Mouse (Mus musculus) CH12.LX (cell line): Measurements from ENCODE around the gene Armc8. TPM values are rescaled to one million over a fixed set of nuclear protein-coding genes. Genes with fewer than 3 reads are reported as not detected.

ENCODE experiments used
- DNase-seq: peaks from one replicate; pipeline ENCODE4 v3.0.0-alpha.2; 2013; ENCODE audit errors: extremely low read depth
- H3K27ac ChIP-seq: 2 replicates; pipeline ENCODE4 v1.5.1; 2012; ENCODE audit warnings: low read depth, mild to moderate bottlenecking, control low read depth, moderate library complexity; ENCODE audit not compliant: insufficient read depth
- H3K27me3 ChIP-seq: replicated peaks from 2 replicates; pipeline ENCODE3; 2012; ENCODE audit warnings: inconsistent platforms
- H3K36me3 ChIP-seq, 2 experiments: replicated peaks in 1 of 2; 2 replicates each; pipeline versions ENCODE3 to v1.6.1; 2012; ENCODE audit warnings: inconsistent platforms in 1 of 2, low read length in 1 of 2, mild to moderate bottlenecking in 1 of 2, mixed read lengths in 1 of 2, moderate library complexity in 1 of 2; ENCODE audit not compliant: control insufficient read depth in 1 of 2, insufficient read depth in 1 of 2
- H3K4me1 ChIP-seq, 2 experiments: 2 replicates each; pipeline ENCODE4 v1.6.1; 2012; ENCODE audit warnings: inconsistent platforms in 1 of 2, moderate library complexity in 1 of 2; ENCODE audit not compliant: insufficient read depth in 2 of 2, control insufficient read depth in 1 of 2
- H3K4me2 ChIP-seq: 2 replicates; pipeline ENCODE4 v1.6.1; 2012; ENCODE audit warnings: low read depth, mild to moderate bottlenecking, control low read depth; ENCODE audit not compliant: poor library complexity, insufficient read depth, severe bottlenecking
- H3K4me3 ChIP-seq, 3 experiments: fragments of 150-350 bp in 1 of 3; sonication (generic) in 1 of 3; replicated peaks in 1 of 3; 2 replicates each; pipeline versions ENCODE3 to v1.5.1; 2011 to 2012; ENCODE audit warnings: low read depth in 2 of 3, low read length in 2 of 3, mild to moderate bottlenecking in 2 of 3, moderate library complexity in 2 of 3, control low read depth in 1 of 3, improper control_type of control experiment in 1 of 3, inconsistent platforms in 1 of 3, mixed read lengths in 1 of 3; ENCODE audit not compliant: poor library complexity in 1 of 3
- H3K79me2 ChIP-seq: replicated peaks from 2 replicates; pipeline ENCODE4 v1.6.1; 2012; ENCODE audit warnings: mild to moderate bottlenecking, moderate library complexity; ENCODE audit not compliant: control insufficient read depth, poor library complexity, insufficient read depth, severe bottlenecking; ENCODE audit errors: extremely low read depth
- H3K9ac ChIP-seq: 2 replicates; pipeline ENCODE4 v1.6.1; 2012; ENCODE audit warnings: low read depth, mild to moderate bottlenecking, control low read depth, moderate library complexity; ENCODE audit not compliant: insufficient read depth
- H3K9me3 ChIP-seq: replicated peaks from 2 replicates; pipeline ENCODE3; 2012; ENCODE audit warnings: low read length, inconsistent platforms, mixed read lengths
- BHLHE40 ChIP-seq: IDR thresholded peaks from 2 replicates; pipeline ENCODE4 v1.6.1; 2011; ENCODE audit warnings: mild to moderate bottlenecking, low read depth, low read length, improper control_type of control experiment
- CHD1 ChIP-seq: IDR thresholded peaks from 2 replicates; pipeline ENCODE4 v1.6.1; 2012; ENCODE audit warnings: low read depth, low read length, improper control_type of control experiment, inconsistent platforms
- CTCF ChIP-seq, 2 experiments: IDR thresholded peaks in 1 of 2; conservative IDR thresholded peaks in 1 of 2; 2 replicates each; pipeline ENCODE4 v1.5.1; 2011 to 2012; ENCODE audit warnings: low read depth in 2 of 2, low read length in 2 of 2, improper control_type of control experiment in 1 of 2, inconsistent platforms in 1 of 2, mild to moderate bottlenecking in 1 of 2, moderate library complexity in 1 of 2
- E2F4 ChIP-seq: IDR thresholded peaks from 2 replicates; pipeline ENCODE4 v1.6.1; 2011; ENCODE audit warnings: low read depth, low read length, improper control_type of control experiment; ENCODE audit not compliant: insufficient replicate concordance
- ELF1 ChIP-seq: IDR thresholded peaks from 2 replicates; pipeline ENCODE4 v1.6.1; 2014; ENCODE audit warnings: low read depth, mild to moderate bottlenecking, inconsistent platforms, low read length, improper control_type of control experiment
- EP300 ChIP-seq: IDR thresholded peaks from 2 replicates; pipeline ENCODE4 v1.6.1; 2011; ENCODE audit warnings: low read length, improper control_type of control experiment
- ETS1 ChIP-seq: conservative IDR thresholded peaks from 2 replicates; pipeline ENCODE4 v1.6.1; 2012; ENCODE audit warnings: low read depth, mild to moderate bottlenecking, inconsistent platforms, low read length, improper control_type of control experiment, moderate library complexity
- GABPA ChIP-seq: IDR thresholded peaks from 2 replicates; pipeline ENCODE4 v1.6.1; 2012; ENCODE audit warnings: low read depth, low read length, improper control_type of control experiment, inconsistent platforms; ENCODE audit not compliant: insufficient replicate concordance
- IRF4 ChIP-seq: IDR thresholded peaks from 2 replicates; pipeline ENCODE4 v1.6.1; 2014; ENCODE audit warnings: low read depth, mild to moderate bottlenecking, inconsistent platforms, low read length, improper control_type of control experiment
- JUND ChIP-seq: conservative IDR thresholded peaks from 2 replicates; pipeline ENCODE4 v1.6.1; 2011; ENCODE audit warnings: low read depth, low read length, improper control_type of control experiment
- MAFK ChIP-seq: IDR thresholded peaks from 2 replicates; pipeline ENCODE4 v1.6.1; 2011; ENCODE audit warnings: low read length, improper control_type of control experiment; ENCODE audit not compliant: insufficient replicate concordance
- MAZ ChIP-seq: IDR thresholded peaks from 2 replicates; pipeline ENCODE4 v1.6.1; 2012; ENCODE audit warnings: low read depth, mild to moderate bottlenecking, inconsistent platforms, low read length, improper control_type of control experiment, moderate library complexity
- MEF2A ChIP-seq: IDR thresholded peaks from 2 replicates; pipeline ENCODE4 v1.6.1; 2014; ENCODE audit warnings: low read depth, mild to moderate bottlenecking, inconsistent platforms, low read length, improper control_type of control experiment, borderline replicate concordance
- MXI1 ChIP-seq: IDR thresholded peaks from 2 replicates; pipeline ENCODE4 v1.6.1; 2011; ENCODE audit warnings: mild to moderate bottlenecking, low read depth, low read length, improper control_type of control experiment
- MYC ChIP-seq: IDR thresholded peaks from 2 replicates; pipeline ENCODE4 v1.6.1; 2011; ENCODE audit warnings: low read depth, mild to moderate bottlenecking, improper control_type of control experiment, low read length
- PAX5 ChIP-seq: IDR thresholded peaks from 2 replicates; pipeline ENCODE4 v1.6.1; 2012; ENCODE audit warnings: low read length, inconsistent platforms, mixed read lengths
- RCOR1 ChIP-seq: conservative IDR thresholded peaks from 2 replicates; pipeline ENCODE4 v1.6.1; 2012; ENCODE audit warnings: low read depth, mild to moderate bottlenecking, inconsistent platforms, low read length, improper control_type of control experiment
- SIN3A ChIP-seq: IDR thresholded peaks from 2 replicates; pipeline ENCODE4 v1.6.1; 2012; ENCODE audit warnings: low read length, improper control_type of control experiment, inconsistent platforms
- TBP ChIP-seq: conservative IDR thresholded peaks from 2 replicates; pipeline ENCODE4 v1.6.1; 2011; ENCODE audit warnings: low read depth, low read length, improper control_type of control experiment
- UBTF ChIP-seq: IDR thresholded peaks from 2 replicates; pipeline ENCODE4 v1.6.1; 2012; ENCODE audit warnings: low read depth, mild to moderate bottlenecking, inconsistent platforms, low read length, improper control_type of control experiment, moderate library complexity
- USF1 ChIP-seq: IDR thresholded peaks from 2 replicates; pipeline ENCODE4 v1.6.1; 2014; ENCODE audit warnings: low read depth, mild to moderate bottlenecking, inconsistent platforms, low read length, improper control_type of control experiment
- USF2 ChIP-seq: conservative IDR thresholded peaks from 2 replicates; pipeline ENCODE4 v1.6.1; 2011; ENCODE audit warnings: low read depth, low read length, improper control_type of control experiment
- ZC3H11A ChIP-seq: IDR thresholded peaks from 2 replicates; pipeline ENCODE4 v1.6.1; 2012; ENCODE audit warnings: low read depth, mild to moderate bottlenecking, inconsistent platforms, low read length, improper control_type of control experiment
- ZKSCAN1 ChIP-seq: IDR thresholded peaks from 2 replicates; pipeline ENCODE4 v1.6.1; 2012; ENCODE audit warnings: low read depth, inconsistent platforms, low read length, improper control_type of control experiment, borderline replicate concordance
- dilution Hi-C: fragments of 300-500 bp; cut with MboI; formaldehyde crosslinking; loops from 2 replicates; pipeline ENCODE4 v1.14.3; 2020; ENCODE audit warnings: low sequenced_read_pairs; ENCODE audit not compliant: extremely low pct_unique_long_range_greater_than_20kb, extremely low pct_ligation_motif_present
- in situ Hi-C: fragments of 300-500 bp; cut with MboI; formaldehyde crosslinking; loops from 3 replicates; pipeline ENCODE4 v1.14.3; 2019; ENCODE audit warnings: low sequenced_read_pairs, low pct_ligation_motif_present, low pct_unique_long_range_greater_than_20kb, mixed read lengths
- polyA plus RNA-seq: library from polyadenylated mRNA; unstranded; fragments of >175 nt; gene quantifications from 2 replicates; pipeline ENCODE4 v1.2.1, GENCODE M21; 2012; ENCODE audit warnings: low read depth; ENCODE audit not compliant: insufficient read length
- total RNA-seq, 2 experiments: library from RNA; depleted of rRNA; stranded (reverse); fragments of 300-350 nt in 1 of 2; fragments of >200 nt in 1 of 2; gene quantifications; 2 replicates each; pipeline ENCODE4 v1.2.3; 2012 to 2014

Armc8 gene
- total and polyA plus RNA-seq, 3 experiments = 9.3 to 16.9 (median 15.3) TPM

DNA sequence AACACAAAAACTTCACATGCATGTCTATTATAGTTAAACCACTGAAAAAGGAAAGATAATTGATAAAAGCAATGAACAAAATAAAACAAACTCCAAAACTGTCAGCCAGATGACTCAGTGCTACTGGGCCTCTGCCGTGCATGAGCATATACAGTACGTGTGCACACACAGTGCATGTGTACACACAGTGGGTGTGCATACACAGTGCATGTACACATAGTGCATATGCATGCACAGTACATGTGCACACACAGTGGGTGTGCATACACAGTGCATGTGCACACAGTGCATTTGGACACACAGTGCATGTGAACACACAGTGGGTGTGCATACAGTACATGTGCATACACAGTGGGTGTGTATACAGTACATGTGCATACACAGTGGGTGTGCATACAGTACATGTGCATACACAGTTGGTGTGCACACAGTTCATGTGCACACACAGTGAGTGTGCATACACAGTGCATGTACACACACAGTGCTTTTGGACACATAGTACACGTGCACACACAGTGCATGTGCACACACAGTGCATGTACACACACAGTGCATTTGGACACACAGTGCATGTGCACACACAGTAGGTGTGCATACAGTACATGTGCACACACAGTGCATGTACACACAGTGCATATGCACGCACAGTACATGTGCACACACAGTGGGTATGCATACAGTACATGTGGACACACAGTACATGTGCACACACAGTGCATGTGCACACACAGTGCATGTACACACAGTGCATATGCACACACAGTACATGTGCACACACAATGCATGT lies 126.9 kb downstream of the Armc8 start:
- peaks cover 15% of the 10 kb centered on the region for H3K27me3 ChIP-seq
- TF ChIP-seq CHD1 = no peak
- TF ChIP-seq ZC3H11A = no peak
- no peak for TF ChIP-seq MYC
- no peak for TF ChIP-seq USF2
- no peak for TF ChIP-seq MEF2A
- TF ChIP-seq MXI1 = no peak
- no peak for TF ChIP-seq GABPA
- TF ChIP-seq TBP = no peak
- TF ChIP-seq ELF1 = no peak
- H3K9ac ChIP-seq = no peak overlapping the region
- in situ Hi-C loops = no loop called here
- H3K36me3 ChIP-seq = no peaks in the 10 kb centered on the region
- H3K79me2 ChIP-seq = no peaks in the 10 kb centered on the region
- H3K27ac ChIP-seq = peak overlapping the region; percentile 38
- peak overlapping the region in 1 of 3 experiments; percentile 57 for H3K4me3 ChIP-seq
- dilution Hi-C loops = no loop called here
- H3K4me2 ChIP-seq = no peak overlapping the region
- H3K9me3 ChIP-seq = no peaks in the 10 kb centered on the region
- H3K4me1 ChIP-seq = peaks cover 0 to 11% of the 10 kb centered on the region in 2 experiments; a peak in 2 of 4 replicates
- DNase-seq = no peak

DNA sequence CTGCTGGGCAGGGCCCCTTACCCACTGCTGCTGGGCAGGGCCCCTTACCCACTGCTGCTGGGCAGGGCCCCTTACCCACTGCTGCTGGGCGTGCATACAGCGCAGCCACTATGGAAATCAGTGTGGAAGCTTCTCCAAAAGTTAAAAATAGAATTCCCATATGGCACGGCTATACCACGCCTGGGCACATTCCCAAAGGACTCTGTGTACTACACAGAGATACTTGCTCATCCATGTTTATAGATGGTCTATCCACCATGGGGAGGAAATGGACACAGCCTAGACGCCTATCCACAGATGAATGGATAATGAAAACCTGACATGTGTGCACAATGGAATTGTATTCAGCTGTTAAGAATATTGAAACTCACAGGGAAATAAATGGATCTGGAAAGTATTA lies 127.8 kb downstream of the Armc8 start:
- Histone ChIP-seq H3K9ac (no peak overlapping the region), H3K4me1 (peaks cover 0 to 11% of the 10 kb centered on the region in 2 experiments; a peak in 2 of 4 replicates), H3K4me2 (no peak overlapping the region), H3K27me3 (peaks cover 23% of the 10 kb centered on the region), H3K36me3 (no peaks in the 10 kb centered on the region), H3K9me3 (no peaks in the 10 kb centered on the region), H3K79me2 (no peaks in the 10 kb centered on the region), H3K27ac (no peak overlapping the region), H3K4me3 (no peak overlapping the region)
- no peak for DNase-seq
- in situ Hi-C loops = no loop called here
- TF ChIP-seq MAZ = no peak
- no peak for TF ChIP-seq SIN3A
- TF ChIP-seq CTCF (conservative IDR thresholded peaks at IDR 0.05 in 1 of 2, IDR thresholded peaks at IDR 0.05 in 1 of 2; ENCODE audit: low read depth in 2 of 2, low read length in 2 of 2) = no peak
- no peak for TF ChIP-seq USF1
- no peak for TF ChIP-seq ELF1
- no peak for TF ChIP-seq BHLHE40
- TF ChIP-seq JUND = no peak
- no peak for TF ChIP-seq ZC3H11A
- no peak for TF ChIP-seq MAFK
- no peak for TF ChIP-seq E2F4
- TF ChIP-seq RCOR1 = no peak
- TF ChIP-seq MYC = no peak
- TF ChIP-seq ETS1 = no peak
- TF ChIP-seq TBP = no peak
- no peak for TF ChIP-seq PAX5
- TF ChIP-seq EP300 = no peak
- TF ChIP-seq IRF4 = no peak
- TF ChIP-seq UBTF = no peak
- TF ChIP-seq MEF2A = no peak
- TF ChIP-seq ZKSCAN1 = no peak
- dilution Hi-C loops = no loop called here
